Mouse (Mus musculus): ENCODE results near the gene Ear14. TPM values are rescaled to one million over a fixed set of nuclear protein-coding genes. Genes with fewer than 3 reads are reported as not detected.
"Not testable (repeated sequence)": the region's sequence is repeated elsewhere in the genome, so short reads cannot be mapped to it uniquely, and the experiment has no call there.

Ear14 gene
- polyA plus RNA-seq, 1 experiment from 2014 or later: not detected

DNA sequence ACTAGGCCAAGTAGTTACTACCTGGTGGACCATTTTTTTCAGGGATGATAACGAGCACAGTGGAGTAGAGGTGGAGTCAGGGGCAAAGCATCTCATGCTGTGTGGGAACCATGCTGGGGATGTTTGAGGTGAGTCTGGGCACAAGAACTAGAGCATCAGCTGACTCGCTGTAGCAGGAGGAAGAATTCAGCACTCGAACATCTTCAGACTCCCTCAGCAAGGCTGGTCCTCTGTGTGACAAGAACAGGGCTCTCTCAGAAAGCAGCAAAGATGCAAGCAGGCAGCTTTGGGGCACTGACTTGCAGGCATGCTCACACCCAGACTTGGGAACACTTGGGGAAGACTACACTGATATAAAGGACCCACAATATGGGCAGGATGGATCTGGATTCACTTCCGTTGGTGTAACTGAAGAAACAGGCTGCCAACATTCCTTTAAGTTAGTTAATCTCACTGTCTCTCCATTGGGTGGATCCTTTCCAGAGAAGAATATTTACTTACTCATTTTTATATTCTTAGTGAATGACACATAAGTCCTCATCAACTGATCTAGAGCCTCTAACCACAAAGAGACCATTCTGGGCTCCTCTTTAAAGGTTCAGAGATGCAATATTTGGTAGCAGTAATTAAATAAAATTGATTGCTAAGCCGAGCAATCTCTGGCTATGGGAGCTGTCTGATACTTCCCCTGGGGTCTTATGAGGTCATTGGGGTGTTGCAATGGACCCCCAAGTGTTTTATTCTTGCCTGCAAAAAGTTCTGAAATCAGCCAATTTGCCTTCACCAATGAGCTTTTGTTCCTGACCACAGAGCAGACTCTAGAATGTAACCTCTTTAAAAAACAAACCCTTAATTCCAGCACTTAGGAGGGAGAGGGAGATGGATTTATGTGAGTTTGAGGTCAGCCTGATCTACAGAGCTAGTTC, 3.8 kb upstream of the Ear14 start, which contains the start of gene Ang2:
Gene Ang2, minus strand, starts transcription at position 51 of the 926 bp plus-strand sequence.
- Histone ChIP-seq H3K4me1 (replicated peaks) (no peaks in the 10 kb centered on the region), H3K9ac (no peak within 1 kb of the TSS), H3K4me2 (no peak within 1 kb of the TSS), H3K9me3 (no peaks in the 10 kb centered on the region), H3K27ac (replicated peaks) (no peak within 1 kb of the TSS), H3K36me3 (no peaks in the 10 kb centered on the region), H3K27me3 (no peaks in the 10 kb centered on the region), H3K4me3 (no peak within 1 kb of the TSS)
- WGBS: 80% methylated on average over 5 of the region's 5 CpGs
- ATAC-seq (ENCODE audit: low read depth): no peak

DNA sequence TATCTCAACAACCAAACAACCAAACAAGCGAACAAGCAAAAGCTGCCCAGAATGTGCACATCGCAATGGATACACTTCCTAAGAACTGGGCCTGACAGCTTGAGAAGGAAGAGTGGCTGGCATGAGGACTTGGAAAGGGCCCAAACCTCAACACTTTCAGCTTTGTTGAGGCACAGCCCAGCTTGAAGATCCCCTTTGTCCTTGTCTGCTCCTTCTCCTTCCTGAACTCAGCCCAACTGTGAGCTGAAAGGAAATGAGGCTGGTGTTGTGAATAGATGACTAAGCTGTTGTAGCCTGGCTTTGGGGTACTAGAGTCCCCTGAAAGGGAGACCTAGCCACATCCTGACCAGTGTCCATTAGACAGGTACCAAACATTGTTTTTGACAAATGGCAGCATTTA, 3.1 kb upstream of the Ear14 start:
- H3K9ac ChIP-seq: no peak overlapping the region
- H3K27me3 ChIP-seq: no peaks in the 10 kb centered on the region
- H3K9me3 ChIP-seq: no peaks in the 10 kb centered on the region
- no peaks in the 10 kb centered on the region for H3K36me3 ChIP-seq
- H3K4me1 ChIP-seq (replicated peaks): no peaks in the 10 kb centered on the region
- no peak overlapping the region for H3K4me3 ChIP-seq
- 96% methylated on average over 2 of the region's 2 CpGs for WGBS
- H3K4me2 ChIP-seq: no peak overlapping the region
- H3K27ac ChIP-seq (replicated peaks): no peak overlapping the region
- ATAC-seq (ENCODE audit: low read depth): no peak

DNA sequence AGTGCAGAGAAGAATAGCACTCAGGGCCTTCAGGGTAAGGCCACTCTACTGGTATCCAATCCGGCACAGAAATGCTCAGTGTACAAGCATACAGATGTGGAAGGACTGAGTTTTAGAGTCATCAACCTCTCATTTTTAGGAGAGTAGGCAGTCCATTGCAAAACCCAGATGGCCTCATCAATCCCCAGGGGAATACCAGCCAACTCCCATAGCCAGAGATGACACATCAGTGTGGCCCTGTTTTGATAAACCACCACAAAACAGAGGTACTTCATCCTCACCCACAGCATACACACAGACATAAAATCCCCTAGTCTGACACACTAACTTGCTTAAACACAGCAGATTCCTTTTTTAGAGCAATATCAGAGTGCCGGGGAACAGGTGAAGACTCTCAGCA, 2.7 kb upstream of the Ear14 start:
- no peaks in the 10 kb centered on the region for H3K4me1 ChIP-seq (replicated peaks)
- H3K9ac ChIP-seq: no peak overlapping the region
- H3K36me3 ChIP-seq: no peaks in the 10 kb centered on the region
- ATAC-seq (ENCODE audit: low read depth): no peak
- 92% methylated on average over 2 of the region's 2 CpGs for WGBS
- no peaks in the 10 kb centered on the region for H3K27me3 ChIP-seq
- H3K4me3 ChIP-seq: no peak overlapping the region
- H3K4me2 ChIP-seq: no peak overlapping the region
- H3K9me3 ChIP-seq: no peaks in the 10 kb centered on the region
- H3K27ac ChIP-seq (replicated peaks): no peak overlapping the region

GRCm38 (mm10) chr14:51220075-51220474, 16.9 kb downstream of the Ear14 start:
- H3K36me3 ChIP-seq; H3K4me2 ChIP-seq; H3K4me3 ChIP-seq; ATAC-seq (ENCODE audit: low read depth); H3K27me3 ChIP-seq; H3K4me1 ChIP-seq (replicated peaks); H3K9me3 ChIP-seq; H3K27ac ChIP-seq (replicated peaks); H3K9ac ChIP-seq: not testable (repeated sequence)
- WGBS: 81% methylated on average over 3 of the region's 3 CpGs

DNA sequence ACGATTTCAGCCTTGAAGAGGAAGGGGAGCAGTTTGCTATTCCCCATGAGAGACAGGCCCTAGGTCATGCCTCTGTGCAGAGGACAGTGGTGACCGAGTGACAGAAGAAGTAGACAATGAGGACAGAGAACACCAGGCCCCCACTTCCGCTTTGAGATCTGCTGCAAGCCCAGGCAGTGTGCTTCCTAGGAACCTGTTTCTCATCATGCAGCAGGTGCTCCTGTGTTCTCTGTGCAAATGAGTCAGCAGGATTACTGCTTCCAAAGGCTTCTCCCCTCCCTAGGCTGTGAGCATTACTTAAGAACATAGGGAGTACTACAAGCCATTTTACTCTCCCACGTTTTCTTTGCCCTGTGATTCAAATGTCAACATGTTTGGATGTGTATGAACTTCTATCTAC, 26.5 kb downstream of the Ear14 start:
- H3K4me2 ChIP-seq; ATAC-seq (ENCODE audit: low read depth); H3K27me3 ChIP-seq; H3K9ac ChIP-seq; H3K4me1 ChIP-seq (replicated peaks); H3K36me3 ChIP-seq; H3K27ac ChIP-seq (replicated peaks); H3K9me3 ChIP-seq; H3K4me3 ChIP-seq: not testable (repeated sequence)
- WGBS: 71% methylated on average over 4 of the region's 4 CpGs

- not testable (repeated sequence) for H3K27ac ChIP-seq (replicated peaks); H3K4me1 ChIP-seq (replicated peaks); H3K9me3 ChIP-seq; H3K36me3 ChIP-seq; ATAC-seq (ENCODE audit: low read depth); H3K4me2 ChIP-seq; H3K9ac ChIP-seq; H3K27me3 ChIP-seq; H3K4me3 ChIP-seq
- 83% methylated on average over 1 of the region's 1 CpGs for WGBS
These were observed 34.3 kb downstream of the Ear14 start for GRCm38 (mm10) chr14:51237488-51237887.

GRCm38 (mm10) chr14:51240899-51241298, 37.7 kb downstream of the Ear14 start:
- no peak for ATAC-seq (ENCODE audit: low read depth)
- H3K4me1 ChIP-seq (replicated peaks): no peaks in the 10 kb centered on the region
- no peaks in the 10 kb centered on the region for H3K36me3 ChIP-seq
- H3K27ac ChIP-seq (replicated peaks): no peak overlapping the region
- H3K27me3 ChIP-seq: no peaks in the 10 kb centered on the region
- no peaks in the 10 kb centered on the region for H3K9me3 ChIP-seq
- H3K9ac ChIP-seq: no peak overlapping the region
- no peak overlapping the region for H3K4me3 ChIP-seq
- H3K4me2 ChIP-seq: no peak overlapping the region

GRCm38 (mm10) chr14:51247736-51248135, 44.5 kb downstream of the Ear14 start:
- H3K9ac ChIP-seq: no peak overlapping the region
- H3K4me2 ChIP-seq: no peak overlapping the region
- no peak for ATAC-seq (ENCODE audit: low read depth)
- no peak overlapping the region for H3K27ac ChIP-seq (replicated peaks)
- H3K27me3 ChIP-seq: no peaks in the 10 kb centered on the region
- 81% methylated on average over 1 of the region's 1 CpGs for WGBS
- H3K4me1 ChIP-seq (replicated peaks): no peaks in the 10 kb centered on the region
- no peaks in the 10 kb centered on the region for H3K36me3 ChIP-seq
- H3K9me3 ChIP-seq: no peaks in the 10 kb centered on the region
- no peak overlapping the region for H3K4me3 ChIP-seq

DNA sequence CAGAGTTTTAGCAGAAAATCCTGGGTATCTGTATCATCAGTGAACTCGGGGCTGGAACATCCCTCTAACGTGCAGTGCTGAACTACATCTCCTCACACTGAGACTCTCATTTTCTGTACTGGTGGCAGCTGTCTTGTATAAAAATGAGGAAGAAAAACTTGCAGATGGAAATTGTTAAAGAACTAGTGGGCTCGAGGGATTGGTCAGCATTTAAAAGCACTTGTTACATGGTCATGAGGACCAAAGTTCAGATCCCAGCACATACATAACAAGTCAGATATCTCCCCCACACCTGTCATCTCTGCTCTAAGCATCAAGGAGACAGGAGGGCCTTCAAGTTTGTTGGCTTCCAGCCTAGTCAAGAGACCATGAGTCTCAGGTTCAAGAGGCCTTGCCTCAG, 47.2 kb downstream of the Ear14 start:
- no peaks in the 10 kb centered on the region for H3K36me3 ChIP-seq
- no peak overlapping the region for H3K4me3 ChIP-seq
- no peaks in the 10 kb centered on the region for H3K27me3 ChIP-seq
- H3K9ac ChIP-seq: no peak overlapping the region
- no peaks in the 10 kb centered on the region for H3K9me3 ChIP-seq
- no peak for ATAC-seq (ENCODE audit: low read depth)
- 87% methylated on average over 3 of the region's 3 CpGs for WGBS
- no peak overlapping the region for H3K27ac ChIP-seq (replicated peaks)
- no peak overlapping the region for H3K4me2 ChIP-seq
- H3K4me1 ChIP-seq (replicated peaks): no peaks in the 10 kb centered on the region

DNA sequence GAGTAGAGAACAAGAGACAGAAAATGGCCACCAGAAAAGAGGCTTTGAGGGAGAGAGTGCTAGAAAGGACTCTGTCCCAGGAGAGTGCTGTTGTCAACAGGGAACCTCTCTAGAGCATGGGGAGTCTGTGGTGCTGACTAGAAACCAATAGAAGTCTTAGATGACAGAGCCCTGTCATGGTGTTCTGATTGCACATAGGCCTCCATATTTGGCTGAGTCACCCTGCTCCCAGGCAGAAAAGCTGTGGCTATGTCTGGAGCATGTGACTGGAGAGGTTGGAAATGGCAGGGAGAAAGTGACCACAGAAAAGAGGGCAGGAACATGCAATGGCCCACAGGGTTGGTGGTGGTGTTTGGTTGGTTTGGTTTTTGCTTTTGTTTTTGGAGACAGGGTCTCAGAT, 49.0 kb downstream of the Ear14 start:
- not testable (repeated sequence) for H3K4me2 ChIP-seq; H3K4me3 ChIP-seq; H3K36me3 ChIP-seq; H3K9me3 ChIP-seq; H3K4me1 ChIP-seq (replicated peaks); ATAC-seq (ENCODE audit: low read depth); H3K27ac ChIP-seq (replicated peaks); H3K9ac ChIP-seq; H3K27me3 ChIP-seq

- no peaks in the 10 kb centered on the region for H3K4me1 ChIP-seq (replicated peaks)
- H3K4me2 ChIP-seq: no peak overlapping the region
- WGBS: 92% methylated on average over 1 of the region's 1 CpGs
- no peaks in the 10 kb centered on the region for H3K36me3 ChIP-seq
- no peak overlapping the region for H3K4me3 ChIP-seq
- ATAC-seq (ENCODE audit: low read depth): no peak
- H3K27me3 ChIP-seq: no peaks in the 10 kb centered on the region
- H3K27ac ChIP-seq (replicated peaks): no peak overlapping the region
- H3K9me3 ChIP-seq: no peaks in the 10 kb centered on the region
- H3K9ac ChIP-seq: no peak overlapping the region
These were observed 50.4 kb downstream of the Ear14 start for GRCm38 (mm10) chr14:51253569-51253968.
